Mouse (Mus musculus) bone marrow, adult 2 months (tissue): ENCODE data around the gene Cnnm4. TPM values are rescaled to one million over a fixed set of nuclear protein-coding genes. Genes with fewer than 3 reads are reported as not detected.

Experiments
- H3K27ac ChIP-seq: fragments of 200-500 bp; 2 replicates; pipeline ENCODE4 v1.5.1; 2012; ENCODE audit warnings: low read depth, mild to moderate bottlenecking, control low read depth, inconsistent platforms, low read length; ENCODE audit not compliant: control insufficient read depth, poor library complexity, insufficient read depth
- H3K4me1 ChIP-seq: fragments of 200-500 bp; 2 replicates; pipeline ENCODE4 v1.6.1; 2011; ENCODE audit warnings: low read length; ENCODE audit not compliant: control insufficient read depth, insufficient read depth
- H3K4me3 ChIP-seq: fragments of 200-500 bp; replicated peaks from 2 replicates; pipeline ENCODE3; 2011; ENCODE audit warnings: mild to moderate bottlenecking, low read depth, low read length, control low read depth; ENCODE audit not compliant: control insufficient read depth
- CTCF ChIP-seq: fragments of 200-500 bp; IDR thresholded peaks from 2 replicates; pipeline ENCODE4 v1.5.1; 2011; ENCODE audit warnings: low read length, control low read depth; ENCODE audit not compliant: control insufficient read depth, insufficient read depth
- POLR2A ChIP-seq: fragments of 200-500 bp; IDR thresholded peaks from 2 replicates; pipeline ENCODE4 v1.6.1; 2011; ENCODE audit warnings: low read depth, mild to moderate bottlenecking, control low read depth, low read length, borderline replicate concordance; ENCODE audit not compliant: control insufficient read depth
- WGBS: fragments of 180-500 bp; shearing (Covaris S2); methylation state at CpG from one replicate; pipeline ENCODE4 v1.1.7; 2018; 5-methylcytosine and 5-hydroxymethylcytosine counted together
- polyA plus RNA-seq: library from polyadenylated mRNA; stranded (reverse); fragments of >200 nt; gene quantifications from 2 replicates; pipeline ENCODE4 v1.2.4, GENCODE M21; 2011; ENCODE audit warnings: low replicate concordance; ENCODE audit not compliant: missing spikeins, insufficient read depth, insufficient read length

The Cnnm4 gene
- polyA plus RNA-seq, 1 experiment: 4.2 TPM

DNA sequence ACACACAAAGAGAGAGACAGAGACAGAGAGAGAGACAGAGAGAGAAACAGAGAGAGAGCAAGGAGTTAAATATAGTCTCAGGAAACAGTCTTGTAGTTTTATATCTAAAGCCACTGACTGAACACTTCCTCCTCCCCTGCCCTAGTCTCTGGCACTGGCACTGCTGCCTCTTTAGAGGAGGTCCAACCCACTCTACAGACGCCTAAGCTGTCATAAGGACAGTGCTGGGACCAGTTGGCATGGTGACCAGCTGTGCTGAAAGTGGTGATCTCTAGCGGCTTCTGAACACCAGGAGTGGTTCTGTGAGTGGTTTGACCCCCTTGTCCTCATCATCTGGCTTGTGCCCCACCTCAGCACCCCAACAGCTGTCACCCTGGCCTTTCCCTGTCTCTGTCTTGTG, 9.6 kb upstream of the Cnnm4 start:
- peak overlapping the region; percentile 21; the same call in 1 of the 2 replicates for H3K27ac ChIP-seq
- WGBS: 3% methylated on average over 2 of the region's 2 CpGs
- H3K4me1 ChIP-seq: peaks cover 3% of the 10 kb centered on the region; the same call in 1 of the 2 replicates
- TF ChIP-seq POLR2A: no peak
- TF ChIP-seq CTCF: no peak
- H3K4me3 ChIP-seq: peak overlapping the region; percentile 35

GRCm38 (mm10) chr1:36465641-36466160, 5.7 kb upstream of the Cnnm4 start:
- 83% methylated on average over 4 of the region's 4 CpGs for WGBS
- Histone ChIP-seq H3K27ac (no peak overlapping the region), H3K4me1 (peaks cover 5% of the 10 kb centered on the region; the same call in 1 of the 2 replicates), H3K4me3 (no peak overlapping the region)
- TF ChIP-seq POLR2A (no peak), CTCF (no peak)

DNA sequence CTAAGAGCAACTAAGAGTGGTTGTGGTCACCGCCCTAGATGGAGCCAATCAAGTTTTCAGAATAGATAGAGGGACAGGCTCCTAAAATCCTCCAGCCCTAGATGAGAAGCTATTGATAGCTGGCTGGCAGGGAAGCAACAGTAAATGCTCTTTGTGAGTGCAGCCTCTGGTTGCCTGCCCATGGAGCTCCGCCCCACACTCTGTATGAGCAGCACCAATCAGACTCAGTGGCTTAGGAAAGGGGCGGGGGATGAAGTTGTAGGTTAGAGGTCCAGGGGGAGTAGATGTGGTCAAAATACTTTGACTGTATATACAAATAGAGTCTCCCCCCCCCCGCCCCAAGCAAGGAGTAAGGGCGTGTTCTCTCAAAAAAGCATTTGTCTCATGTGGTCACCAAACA, 4.0 kb upstream of the Cnnm4 start:
- no peak overlapping the region for H3K4me3 ChIP-seq
- TF ChIP-seq POLR2A (no peak), CTCF (no peak)
- H3K4me1 ChIP-seq: peaks cover 5% of the 10 kb centered on the region; the same call in 1 of the 2 replicates
- H3K27ac ChIP-seq: no peak overlapping the region
- WGBS: 78% methylated on average over 5 of the region's 5 CpGs

GRCm38 (mm10) chr1:36469811-36470444, 1.5 kb upstream of the Cnnm4 start:
- TF ChIP-seq CTCF (no peak), POLR2A (no peak)
- Histone ChIP-seq H3K4me3 (no peak overlapping the region), H3K4me1 (peaks cover 8% of the 10 kb centered on the region), H3K27ac (no peak overlapping the region)
- 68% methylated on average over 2 of the region's 2 CpGs for WGBS

DNA sequence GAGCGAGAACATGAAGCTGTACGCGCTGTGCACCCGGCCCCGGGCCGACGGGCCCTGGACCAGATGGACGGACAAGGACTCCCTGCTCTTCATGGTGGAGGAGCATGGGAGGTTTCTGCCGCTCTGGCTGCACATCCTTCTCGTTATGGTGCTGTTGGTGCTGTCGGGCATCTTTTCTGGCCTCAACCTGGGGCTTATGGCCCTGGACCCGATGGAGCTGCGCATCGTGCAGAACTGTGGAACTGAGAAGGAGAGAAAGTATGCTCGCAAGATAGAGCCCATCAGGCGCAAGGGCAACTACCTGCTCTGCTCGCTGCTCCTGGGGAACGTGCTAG, 653 bp downstream of the Cnnm4 start:
- TF ChIP-seq POLR2A (no peak), CTCF (no peak)
- WGBS: 9% methylated on average over 18 of the region's 18 CpGs
- Histone ChIP-seq H3K27ac (peak overlapping the region; percentile 66), H3K4me1 (peaks cover 12% of the 10 kb centered on the region), H3K4me3 (peak overlapping the region; percentile 84)

GRCm38 (mm10) chr1:36473211-36473780, 1.9 kb downstream of the Cnnm4 start:
- Histone ChIP-seq H3K4me1 (peaks cover 12% of the 10 kb centered on the region), H3K27ac (no peak overlapping the region), H3K4me3 (peak overlapping the region; percentile 26)
- no peak for TF ChIP-seq POLR2A
- no peak for TF ChIP-seq CTCF
- 33% methylated on average over 10 of the region's 10 CpGs for WGBS

GRCm38 (mm10) chr1:36474646-36475045, 3.2 kb downstream of the Cnnm4 start:
- no peak overlapping the region for H3K4me3 ChIP-seq
- no peak overlapping the region for H3K27ac ChIP-seq
- peaks cover 12% of the 10 kb centered on the region for H3K4me1 ChIP-seq
- no peak for TF ChIP-seq POLR2A
- no peak for TF ChIP-seq CTCF
- WGBS: 63% methylated on average over 3 of the region's 3 CpGs

DNA sequence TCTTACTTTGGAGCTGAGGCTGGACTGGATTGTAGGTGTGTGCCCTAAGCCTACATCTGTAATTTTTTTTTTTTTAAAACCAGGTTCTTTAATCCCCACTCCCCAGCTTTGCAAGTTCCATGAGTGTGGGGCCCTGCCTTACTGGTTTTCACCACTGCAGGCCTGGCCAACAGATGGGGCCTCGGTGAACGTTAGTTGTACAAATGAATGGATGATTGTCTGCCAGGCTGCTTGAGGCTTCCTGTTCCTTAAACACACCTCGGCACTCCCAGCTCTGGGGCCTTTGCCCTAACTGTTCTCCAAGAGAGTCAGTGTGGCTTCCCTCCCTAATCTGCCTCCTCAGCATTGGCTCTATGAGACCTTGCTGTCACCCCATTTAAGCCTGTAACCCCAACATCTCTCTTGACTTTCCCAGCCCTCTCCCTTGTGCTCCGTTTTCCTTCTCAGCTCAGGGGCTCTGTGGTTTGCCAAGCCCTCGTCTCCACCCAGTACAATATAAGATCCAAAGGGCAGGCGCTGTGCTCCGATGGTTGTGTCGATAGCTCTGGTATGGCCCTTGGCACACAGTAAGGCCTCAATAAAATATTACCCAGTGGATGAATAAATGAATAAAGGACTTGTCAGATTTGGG, 4.2 kb downstream of the Cnnm4 start:
- 37% methylated on average over 8 of the region's 8 CpGs for WGBS
- no peak overlapping the region for H3K27ac ChIP-seq
- H3K4me3 ChIP-seq: no peak overlapping the region
- TF ChIP-seq POLR2A: no peak
- no peak for TF ChIP-seq CTCF
- peaks cover 9% of the 10 kb centered on the region for H3K4me1 ChIP-seq

DNA sequence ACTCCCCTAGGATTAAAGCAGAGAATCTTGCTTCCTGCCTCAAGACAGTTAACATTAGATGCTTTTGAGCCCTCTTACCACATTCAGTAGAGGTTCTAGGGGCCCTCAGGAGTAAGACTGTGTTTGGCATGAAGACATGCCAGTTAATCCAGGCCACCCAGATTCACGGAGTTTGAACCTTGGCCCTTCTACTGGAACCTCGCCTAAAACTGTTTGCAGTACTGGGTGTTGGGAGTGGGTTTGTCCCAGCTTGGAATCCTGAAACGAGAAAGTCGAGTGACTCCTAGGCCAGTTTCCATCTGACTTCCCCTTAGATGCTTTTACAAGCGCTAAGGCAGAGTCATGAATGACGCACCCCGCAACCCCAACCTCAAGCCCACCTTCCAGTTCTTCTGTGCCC, 5.0 kb downstream of the Cnnm4 start:
- no peak for TF ChIP-seq POLR2A
- TF ChIP-seq CTCF: no peak
- Histone ChIP-seq H3K27ac (no peak overlapping the region), H3K4me1 (peaks cover 9% of the 10 kb centered on the region), H3K4me3 (no peak overlapping the region)
- WGBS: 72% methylated on average over 7 of the region's 7 CpGs
